Mouse (Mus musculus): ENCODE data around the gene 1810013L24Rik. TPM values are rescaled to one million over a fixed set of nuclear protein-coding genes. Genes with fewer than 3 reads are reported as not detected.
A peak's percentile ranks its signal among the peaks of the same experiment; 100 is the strongest.

1810013L24Rik gene
- total RNA-seq, 2 experiments from 2014 or later: 112 to 121 TPM

DNA sequence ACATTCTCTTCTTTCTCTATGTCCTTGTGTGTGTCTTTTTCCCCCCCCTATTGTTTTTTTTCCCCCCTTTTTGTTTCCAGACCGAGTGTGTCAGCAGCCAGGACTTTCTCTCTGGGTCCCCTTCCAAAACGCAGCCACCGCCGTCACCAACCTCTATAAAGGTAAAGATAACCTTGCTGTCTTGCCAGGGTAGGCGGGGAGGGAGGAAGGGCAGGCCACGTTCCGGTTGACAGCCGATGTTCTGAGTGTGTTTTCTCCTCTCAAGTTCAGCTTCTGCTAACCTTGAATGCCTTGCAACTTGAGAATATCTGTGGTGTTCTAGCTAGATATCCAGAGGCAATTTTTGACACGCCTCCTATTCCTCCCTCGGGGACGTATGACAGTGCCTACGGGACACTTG is 1.3 kb downstream of the 1810013L24Rik start:
- peak in 1 of 2 experiments; percentile 9 for DNase-seq (ENCODE audit: low spot score in 2 of 2)

DNA sequence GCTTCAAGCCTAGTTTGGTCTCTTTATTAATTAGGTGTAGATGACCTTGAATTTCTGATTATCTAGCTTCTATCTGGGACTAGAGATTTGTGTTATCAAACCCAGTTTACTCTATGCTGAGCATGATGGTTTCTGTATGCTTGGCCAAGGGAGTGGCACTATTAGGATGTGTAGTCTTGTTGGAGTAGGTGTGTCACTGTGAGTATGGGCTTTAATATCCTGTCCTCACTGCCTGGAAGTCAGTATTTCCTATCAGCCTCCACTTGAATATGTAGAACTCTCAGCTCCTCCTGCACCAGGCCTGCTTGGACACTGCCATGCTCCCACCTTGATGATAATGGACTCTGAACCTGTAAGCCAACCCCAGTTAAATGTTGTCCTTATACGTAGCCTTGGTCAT is 7.0 kb downstream of the 1810013L24Rik start:
- DNase-seq (ENCODE audit: low spot score in 2 of 2): no peak

DNA sequence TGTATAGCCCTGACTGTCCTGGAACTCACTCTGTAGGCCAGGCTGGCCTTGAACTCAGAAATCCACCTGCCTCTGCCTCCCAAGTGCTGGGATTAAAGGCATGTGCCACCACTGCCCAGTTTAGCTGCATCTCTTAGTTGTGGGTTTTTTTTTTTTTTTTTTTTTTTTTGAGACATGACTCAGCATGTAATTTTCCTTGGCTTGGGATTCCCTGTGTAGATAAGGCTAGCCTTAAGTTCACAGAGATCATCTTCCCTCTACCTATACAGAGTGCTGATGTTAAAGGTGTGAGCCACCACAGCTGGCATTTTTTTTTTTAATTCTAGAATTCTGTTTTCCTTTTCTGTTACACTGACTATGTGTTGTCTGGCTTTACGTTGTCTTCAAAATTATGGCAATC is 7.7 kb downstream of the 1810013L24Rik start:
- no peak for DNase-seq (ENCODE audit: low spot score in 2 of 2)

DNA sequence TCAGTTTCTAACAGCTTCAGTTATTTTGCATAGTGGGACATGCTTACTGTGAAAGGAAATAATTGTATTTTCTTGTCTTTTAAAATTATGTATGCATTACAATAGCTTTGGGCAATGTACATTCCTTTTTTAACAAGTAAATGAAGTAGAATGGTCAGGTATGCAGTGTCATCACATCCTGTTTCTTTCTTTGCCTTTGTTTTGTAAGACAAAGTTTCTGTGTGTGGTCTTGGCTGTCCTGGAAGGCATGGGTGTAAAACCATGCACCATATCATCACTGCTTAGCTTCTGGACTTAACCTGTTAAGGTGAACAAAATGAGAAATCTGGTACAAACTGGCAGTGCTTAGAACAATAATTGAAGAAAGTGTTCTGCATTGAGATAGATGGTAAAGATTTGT is 9.0 kb downstream of the 1810013L24Rik start:
- no peak for DNase-seq (ENCODE audit: low spot score in 2 of 2)

DNA sequence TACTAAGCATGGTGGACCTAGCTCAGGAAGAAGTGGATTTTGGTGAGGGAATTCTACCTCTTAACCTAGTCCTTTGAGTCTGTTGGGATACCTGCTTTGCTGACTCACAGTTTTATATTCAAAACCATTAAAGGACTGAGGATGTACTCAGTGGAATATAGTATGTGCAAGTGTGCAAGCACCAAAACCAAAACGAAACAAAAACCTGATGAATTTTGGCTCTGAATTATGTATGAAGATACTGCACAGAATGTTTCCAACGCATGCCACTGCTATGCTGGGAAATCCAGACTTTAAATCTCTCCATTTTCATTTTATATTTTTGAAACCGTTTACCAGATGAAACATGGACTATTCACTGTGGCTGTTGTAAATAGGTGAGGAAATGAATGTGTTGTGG is 10.7 kb downstream of the 1810013L24Rik start:
- DNase-seq (ENCODE audit: low spot score in 2 of 2): no peak

DNA sequence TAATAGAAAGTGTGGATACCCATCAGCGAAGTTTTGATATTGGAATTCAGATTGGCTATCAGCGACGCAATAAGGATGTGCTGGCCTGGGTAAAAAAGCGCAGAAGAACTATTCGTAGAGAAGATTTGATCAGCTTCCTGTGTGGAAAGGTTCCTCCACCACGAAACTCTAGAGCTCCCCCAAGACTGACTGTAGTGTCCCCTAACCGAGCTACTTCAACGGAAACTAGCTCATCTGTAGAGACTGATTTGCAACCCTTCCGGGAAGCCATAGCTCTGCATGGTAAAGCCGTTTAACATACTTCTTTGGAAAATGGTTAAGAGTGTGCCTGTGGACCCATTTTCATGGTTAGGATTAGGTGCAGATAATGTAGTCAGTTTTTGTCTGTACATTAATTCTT is 13.1 kb downstream of the 1810013L24Rik start:
- DNase-seq (ENCODE audit: low spot score in 2 of 2): no peak

DNA sequence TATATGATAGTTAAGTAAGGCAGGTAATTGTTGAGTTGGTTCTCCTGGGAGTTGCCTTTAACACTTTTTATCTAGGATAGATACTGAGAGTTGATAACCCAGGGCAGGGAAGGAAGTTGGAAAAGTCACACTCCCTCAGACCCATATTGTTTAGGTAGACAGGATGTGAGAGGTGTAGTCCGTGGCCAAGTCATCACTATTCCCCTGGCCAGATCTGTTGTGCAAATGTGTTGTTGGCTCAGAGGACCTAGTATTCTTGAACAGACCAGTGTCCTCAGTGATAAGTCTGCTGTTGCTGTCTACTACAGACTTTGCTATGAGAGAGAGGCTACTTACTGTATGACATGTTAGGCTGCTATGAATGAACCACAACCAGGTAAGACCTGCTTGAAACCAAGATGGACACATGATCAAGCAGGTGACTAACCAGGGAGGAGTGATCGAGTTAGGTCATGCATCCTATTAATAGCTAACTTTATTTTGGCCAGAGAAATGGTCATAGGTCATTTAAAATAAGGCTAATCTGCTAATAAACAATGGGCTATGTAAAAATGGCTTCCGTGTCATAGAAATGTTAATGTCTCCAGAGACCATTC is 13.8 kb downstream of the 1810013L24Rik start:
- no peak for DNase-seq (ENCODE audit: low spot score in 2 of 2)

DNA sequence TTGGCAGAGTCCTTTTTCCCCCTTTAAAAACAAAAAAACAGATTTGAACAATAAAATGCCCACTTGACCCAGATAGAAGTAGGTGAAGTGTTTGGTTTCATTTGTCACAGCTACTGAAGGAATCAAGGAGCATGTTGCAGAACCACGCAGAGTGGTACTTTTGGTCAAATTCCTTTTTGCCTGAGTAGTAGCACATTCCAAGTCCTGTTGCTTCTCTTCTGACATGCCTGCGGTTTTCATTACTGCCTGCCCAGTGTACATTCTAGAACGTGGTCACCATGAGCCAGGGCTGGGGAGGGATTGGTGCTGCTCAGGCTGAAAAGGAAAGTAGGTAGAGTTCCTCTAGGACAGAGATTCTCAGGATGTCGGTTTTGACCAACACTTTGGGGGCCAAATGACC is 16.1 kb downstream of the 1810013L24Rik start:
- no peak for DNase-seq (ENCODE audit: low spot score in 2 of 2)

DNA sequence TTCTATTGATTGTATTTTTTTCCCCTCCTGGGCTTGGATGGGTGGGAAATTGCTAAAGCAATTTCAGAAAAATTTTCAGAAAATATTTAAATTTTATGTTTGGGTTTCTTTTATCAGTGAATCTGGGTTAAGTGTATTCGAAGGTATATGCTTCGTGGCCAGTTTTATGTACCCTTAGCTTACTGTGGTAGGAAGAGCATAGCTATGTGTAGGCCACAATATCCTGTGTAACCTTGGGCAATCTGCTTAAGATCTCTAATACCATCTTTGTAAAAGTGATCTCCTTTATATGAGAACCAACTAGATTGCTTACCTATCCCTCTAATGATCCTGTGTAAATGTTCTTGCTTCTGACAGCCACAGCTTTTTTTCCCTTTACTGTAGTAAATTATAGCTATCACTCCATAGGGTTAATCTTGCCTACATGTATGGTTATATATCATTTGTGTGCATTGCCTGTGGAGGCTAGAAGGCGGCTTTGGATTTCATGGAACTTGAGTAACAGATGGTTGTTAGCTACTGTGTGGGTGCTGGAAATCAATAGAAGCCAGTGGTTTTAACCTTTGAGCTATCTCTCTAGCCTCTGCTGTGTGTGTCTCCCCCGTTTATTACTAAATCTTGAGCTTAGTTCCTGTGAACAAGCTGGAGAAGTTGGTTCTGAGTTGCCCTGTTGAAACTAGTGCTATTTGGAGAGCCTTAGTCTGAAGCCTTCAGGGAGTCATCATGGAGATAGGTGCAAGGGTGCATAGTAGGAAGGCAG is 18.6 kb downstream of the 1810013L24Rik start:
- DNase-seq (ENCODE audit: low spot score in 2 of 2): no peak

DNA sequence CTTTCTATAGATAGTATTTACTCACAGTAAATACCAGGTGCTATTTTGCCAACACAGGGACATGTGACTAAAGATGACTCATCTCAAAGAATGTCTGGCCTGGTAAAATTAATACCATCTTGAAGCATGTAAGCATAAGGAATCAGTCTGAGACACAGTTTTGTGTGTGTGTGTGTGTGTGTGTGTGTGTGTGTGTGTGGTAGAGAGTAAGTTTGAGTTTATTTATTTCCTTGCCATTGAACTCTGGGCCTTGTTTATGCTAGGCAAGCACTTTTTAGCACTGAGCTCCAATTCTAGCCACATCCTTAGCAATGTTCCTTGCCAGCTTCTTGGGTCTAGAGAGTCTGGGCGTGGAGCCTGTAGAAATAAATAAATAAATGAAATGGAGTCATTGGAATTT is 20.0 kb downstream of the 1810013L24Rik start:
- DNase-seq (ENCODE audit: low spot score in 2 of 2): no peak

DNA sequence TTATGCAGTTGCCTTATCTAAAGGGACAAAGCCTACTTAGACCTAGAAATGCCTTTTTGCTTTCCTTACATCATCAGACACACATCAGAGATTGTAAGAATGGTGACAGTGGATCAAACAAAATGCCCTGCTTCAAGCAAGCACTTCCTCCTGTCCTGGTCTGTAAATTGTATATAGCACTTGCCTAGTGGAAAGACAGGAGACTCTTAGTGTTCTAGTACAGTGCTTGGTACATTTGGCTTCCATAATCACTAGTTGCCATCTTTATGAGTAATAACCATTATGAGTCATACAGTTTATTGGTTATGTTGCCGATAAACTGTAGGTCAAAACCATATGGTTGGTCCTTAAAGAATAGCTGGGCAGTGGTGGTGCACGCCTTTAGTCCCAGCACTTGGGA is 25.2 kb downstream of the 1810013L24Rik start:
- no peak for DNase-seq (ENCODE audit: low spot score in 2 of 2)

DNA sequence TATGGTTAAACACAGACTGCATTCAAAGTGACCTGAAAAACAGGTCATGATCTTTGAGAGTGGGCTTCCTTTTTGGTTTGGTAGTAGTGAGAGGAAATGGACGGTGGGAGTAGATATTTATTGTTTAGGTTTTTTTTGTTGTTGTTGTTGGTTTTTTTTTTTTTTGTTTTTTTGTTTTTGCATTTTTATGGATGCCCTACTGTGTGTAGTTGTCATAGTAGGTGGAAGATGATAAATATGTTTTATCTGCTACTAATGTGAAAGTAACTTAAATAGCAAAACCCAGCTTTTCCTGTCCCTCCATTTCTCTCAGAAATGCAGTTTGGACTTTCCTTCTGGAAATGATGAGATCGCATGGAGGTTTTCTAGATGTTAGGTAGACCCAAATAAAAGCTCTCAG is 26.9 kb downstream of the 1810013L24Rik start:
- no peak for DNase-seq (ENCODE audit: low spot score in 2 of 2)

DNA sequence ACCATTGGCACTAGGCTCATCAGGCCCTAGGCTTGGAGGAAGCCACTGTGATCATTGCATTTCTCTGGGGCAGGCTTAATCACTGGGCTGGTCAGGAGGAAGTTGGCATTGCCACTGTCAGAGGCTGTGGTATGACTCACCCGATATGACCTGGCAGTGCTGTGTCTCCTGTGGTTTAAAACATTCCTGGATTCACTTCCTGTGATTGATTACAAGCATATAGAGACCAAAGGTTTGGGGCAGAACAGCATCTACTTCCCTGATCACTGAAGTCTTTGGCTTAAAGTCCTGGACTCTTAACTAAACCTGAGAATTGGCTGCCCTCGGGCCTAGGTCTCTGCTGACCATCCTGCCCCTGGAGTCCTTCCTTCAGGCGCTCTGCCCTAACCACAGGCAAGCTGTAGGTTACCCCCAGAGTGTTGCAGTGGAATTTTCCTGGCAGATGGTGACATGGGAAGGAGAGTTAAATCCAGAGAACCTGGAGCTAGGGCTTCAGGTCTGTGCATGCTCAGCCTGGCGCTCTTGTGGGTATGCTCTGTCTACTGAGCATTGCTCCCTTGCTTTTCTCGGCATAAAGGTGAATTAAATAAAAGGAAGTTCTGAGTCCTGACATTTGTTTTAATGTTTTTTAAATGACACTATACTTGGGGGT is 32.6 kb downstream of the 1810013L24Rik start:
- DNase-seq (ENCODE audit: low spot score in 2 of 2): no peak

DNA sequence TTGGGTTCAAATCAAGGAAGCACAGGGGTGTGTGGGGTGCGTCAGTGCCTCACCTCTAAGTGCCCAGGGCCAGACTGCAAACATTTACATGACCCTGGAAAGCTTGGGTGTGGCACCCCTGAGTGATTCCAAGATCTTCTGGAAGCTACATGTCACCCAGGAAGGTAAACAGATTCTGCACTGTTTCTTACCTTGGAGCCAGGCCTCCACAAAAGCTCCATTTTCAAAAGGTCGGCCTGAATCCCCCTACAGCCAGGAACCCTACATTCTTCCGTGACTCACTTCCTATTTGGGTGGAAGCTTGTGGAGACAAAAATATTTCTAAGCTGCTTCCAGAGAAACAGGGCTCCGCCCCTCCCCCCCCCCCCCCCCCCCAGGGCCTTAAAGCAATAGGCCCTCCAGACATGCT is 34.3 kb downstream of the 1810013L24Rik start:
- DNase-seq (ENCODE audit: low spot score in 2 of 2): no peak

DNA sequence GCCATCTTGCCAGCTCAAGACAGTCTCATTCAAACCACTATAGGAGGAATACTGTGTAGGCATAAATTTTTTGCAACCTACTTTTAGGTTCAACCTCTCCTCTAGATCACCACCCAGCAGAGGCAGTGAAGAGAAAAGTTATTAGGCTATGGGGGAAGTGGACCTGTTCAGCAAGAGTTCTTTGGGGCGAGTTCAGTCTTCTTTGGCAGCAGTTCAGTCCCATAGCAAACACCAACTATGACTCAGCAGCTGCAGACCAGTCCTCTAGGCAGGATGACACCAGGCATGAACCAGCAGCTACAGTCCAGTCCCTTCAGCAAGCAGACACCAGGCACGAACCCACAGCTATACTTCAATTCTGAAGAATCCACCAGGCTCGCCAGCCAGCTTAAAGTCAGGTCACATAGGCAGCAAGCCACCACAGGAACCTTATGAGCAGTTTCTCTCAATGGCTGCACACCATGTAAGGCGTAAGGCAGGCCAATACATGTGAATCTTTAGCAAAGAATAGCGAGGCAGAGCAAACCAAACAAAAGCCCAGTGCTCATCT is 37.6 kb downstream of the 1810013L24Rik start:
- DNase-seq (ENCODE audit: low spot score in 2 of 2): no peak

DNA sequence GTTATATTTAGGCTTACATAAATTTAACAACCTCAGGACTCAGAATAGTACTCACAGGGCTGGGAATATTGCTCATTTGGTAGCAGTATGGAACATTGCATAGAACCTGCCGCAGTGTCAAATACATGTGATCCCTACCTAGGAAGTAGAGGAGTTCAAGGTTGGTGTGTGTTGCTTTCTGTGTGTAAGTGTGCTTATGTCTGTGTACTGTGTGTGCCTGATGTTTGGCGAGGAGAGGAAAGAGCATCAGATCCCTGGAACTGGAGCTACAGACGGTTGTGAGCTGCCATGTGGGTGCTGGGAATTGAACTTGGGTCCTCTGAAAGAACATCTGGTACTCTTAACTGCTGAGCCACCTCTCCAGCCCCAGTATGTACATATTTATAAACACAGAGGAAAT is 38.6 kb downstream of the 1810013L24Rik start:
- no peak for DNase-seq (ENCODE audit: low spot score in 2 of 2)

DNA sequence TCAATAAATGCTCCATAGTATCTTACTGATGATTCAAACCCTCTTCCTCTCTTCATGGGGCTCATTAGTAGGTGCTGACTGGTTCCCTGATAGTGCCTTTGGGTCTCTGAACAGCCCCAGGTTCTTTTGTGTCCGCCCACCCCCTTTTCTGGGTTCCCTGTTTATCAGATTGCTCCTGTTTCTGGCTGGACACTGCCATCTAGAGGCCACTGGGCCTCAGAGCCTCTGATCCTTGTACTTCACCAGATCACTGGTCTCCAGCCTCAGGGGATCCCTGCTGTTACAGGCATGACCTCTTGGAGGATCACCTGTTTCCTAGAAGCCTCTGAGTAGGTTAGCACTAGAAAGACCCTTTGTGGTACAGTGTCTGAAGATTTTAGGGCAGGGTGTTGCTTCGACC is 39.8 kb downstream of the 1810013L24Rik start:
- DNase-seq (ENCODE audit: low spot score in 2 of 2): peak; percentile 71 to 75

DNA sequence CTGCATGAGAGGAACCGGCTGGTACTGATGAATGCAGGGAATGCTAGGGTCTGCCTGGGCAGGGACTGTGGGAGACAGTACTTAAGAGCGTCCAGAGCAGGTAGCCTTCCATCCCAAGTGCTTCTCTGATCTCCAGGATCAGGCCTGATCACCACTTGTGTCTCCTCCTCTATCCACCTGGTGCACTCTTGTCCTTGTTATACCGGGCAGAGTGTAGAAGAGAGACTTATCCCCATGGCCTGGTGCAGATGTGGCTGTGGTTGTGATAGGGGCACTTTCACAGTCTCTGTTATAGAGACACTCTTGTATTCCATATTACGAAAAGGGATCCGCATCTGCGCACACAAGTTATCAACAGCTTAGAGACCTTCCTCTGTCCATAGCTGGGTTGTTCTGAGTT is 41.5 kb downstream of the 1810013L24Rik start:
- no peak for DNase-seq (ENCODE audit: low spot score in 2 of 2)

DNA sequence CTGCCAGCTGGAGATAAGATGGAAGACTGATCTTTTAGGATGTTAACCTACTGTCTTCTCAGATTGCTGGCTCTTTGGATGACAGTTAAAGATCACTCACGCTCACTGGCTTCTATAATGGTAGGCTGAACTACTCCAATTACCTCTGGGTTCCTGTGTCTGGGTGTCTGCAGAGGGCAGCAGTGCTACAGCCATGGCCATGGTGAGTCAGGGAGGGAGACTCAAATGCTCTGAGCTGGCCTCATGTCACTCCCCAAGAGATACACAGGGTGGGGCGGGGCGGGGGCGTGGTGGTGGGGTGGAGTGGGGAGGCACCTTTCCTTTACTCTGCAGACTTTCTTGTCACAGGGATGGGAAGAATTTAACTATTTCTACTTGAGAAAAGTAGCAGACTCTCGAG is 42.1 kb downstream of the 1810013L24Rik start:
- DNase-seq (ENCODE audit: low spot score in 2 of 2): no peak

DNA sequence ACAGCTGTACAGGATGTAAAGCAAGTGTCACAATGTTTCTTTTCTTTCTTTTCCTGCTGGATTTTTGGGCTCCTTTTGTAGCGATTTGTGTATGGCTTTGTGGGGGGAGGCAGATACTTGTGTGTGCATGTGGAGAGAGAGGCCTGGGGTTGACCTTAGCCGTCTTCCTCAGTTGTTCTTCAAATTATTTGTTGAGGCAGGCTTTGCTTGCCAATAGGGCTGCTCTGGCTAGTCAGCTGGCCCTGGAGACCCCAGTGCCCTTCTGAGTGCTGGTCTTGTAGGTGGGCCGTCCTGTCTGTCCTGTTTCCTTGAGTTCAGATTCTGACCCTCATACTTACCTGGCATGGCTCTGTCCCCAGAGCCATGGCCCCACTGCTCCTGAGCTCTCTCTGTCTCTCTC is 42.6 kb downstream of the 1810013L24Rik start:
- DNase-seq (ENCODE audit: low spot score in 2 of 2): no peak

DNA sequence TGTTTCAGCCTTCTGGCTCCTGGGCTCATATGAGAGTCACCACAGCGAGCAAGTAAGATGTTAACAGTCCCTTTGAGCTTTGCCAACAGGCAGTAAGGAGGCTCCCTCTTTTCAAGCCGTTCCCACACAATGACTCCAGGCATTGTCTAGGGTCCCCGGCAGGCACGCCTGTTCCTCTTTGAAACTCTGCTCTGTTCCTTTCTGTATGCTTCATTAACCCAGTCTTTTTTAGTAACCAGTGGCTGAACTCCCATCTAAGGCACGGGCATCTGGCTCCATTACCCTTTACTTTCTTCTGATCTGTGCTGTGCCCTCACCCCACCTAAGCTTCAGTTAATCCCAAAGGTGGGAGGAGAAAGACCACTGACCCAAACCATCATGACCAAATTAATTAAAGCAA is 50.2 kb downstream of the 1810013L24Rik start:
- DNase-seq (ENCODE audit: low spot score in 2 of 2): no peak

DNA sequence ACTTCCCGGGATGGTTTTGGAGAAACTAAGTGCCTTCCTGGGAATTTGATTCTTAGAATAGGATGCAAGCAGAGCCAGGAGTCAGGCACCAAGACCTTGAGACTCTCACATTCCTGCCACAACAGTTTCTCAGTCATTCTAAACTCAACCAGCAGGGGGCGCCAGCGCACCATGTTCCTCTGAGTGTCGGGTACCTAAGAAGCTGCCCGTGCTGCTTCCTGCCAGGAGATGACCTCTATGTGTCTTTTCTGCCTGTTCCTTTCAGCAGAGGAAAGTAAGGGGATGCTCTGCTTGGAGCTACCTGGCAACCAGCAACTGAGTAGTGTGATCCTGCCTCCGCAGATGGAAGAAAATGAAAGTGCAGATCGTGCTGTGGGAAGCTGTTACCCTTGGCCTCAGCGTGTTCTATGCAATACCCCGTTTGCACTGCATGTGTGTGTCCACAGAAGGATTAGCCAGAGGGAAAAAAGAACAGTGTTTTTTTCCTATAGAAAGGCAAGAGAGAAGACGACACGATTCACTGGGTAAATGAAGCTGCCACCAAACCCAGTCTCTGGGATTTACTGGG is 53.9 kb downstream of the 1810013L24Rik start:
- peak; percentile 89 to 91 for DNase-seq (ENCODE audit: low spot score in 2 of 2)

All from layer of hippocampus, postnatal 14 days (tissue).